Mouse (Mus musculus): ENCODE measurements around the gene Camk1g. TPM values are rescaled to one million over a fixed set of nuclear protein-coding genes. Genes with fewer than 3 reads are reported as not detected.

Camk1g gene
- polyA plus RNA-seq, 1 experiment from 2014 or later, result 38.8 TPM

DNA sequence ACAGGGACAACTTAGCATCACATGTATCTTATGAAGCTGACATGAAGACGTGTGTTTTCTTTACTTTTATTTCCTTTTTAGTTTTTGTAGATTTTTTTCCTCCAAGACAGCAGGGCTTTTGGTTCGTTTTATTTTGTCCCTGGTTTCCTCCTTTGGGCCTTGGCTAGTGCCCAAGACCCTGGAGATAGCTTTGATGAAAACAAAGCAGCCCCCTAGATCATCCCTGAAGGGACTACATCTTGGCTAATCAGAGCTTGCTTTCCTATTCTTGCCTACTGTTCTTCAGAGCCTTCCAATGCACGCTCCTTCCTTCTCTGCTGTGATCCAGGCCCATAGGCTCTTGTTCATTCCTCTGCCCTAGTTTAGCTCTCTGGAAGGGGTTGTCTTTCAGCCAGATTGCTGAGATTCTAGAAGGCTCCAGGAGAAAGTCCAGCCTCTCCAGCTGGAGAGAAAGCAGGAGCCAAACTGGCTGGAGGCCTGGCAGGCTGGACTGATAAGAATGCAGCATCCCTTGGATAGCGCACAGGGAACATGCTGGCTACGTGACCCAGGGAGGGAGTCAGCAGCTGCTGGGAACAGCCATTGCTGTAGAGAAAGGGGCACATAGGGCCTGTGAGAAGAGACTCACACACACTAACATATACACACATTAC, 54.3 kb downstream of the Camk1g start:
- peak; percentile 91 for ATAC-seq (ENCODE audit: borderline replicate concordance, extremely low read depth, low FRiP score, low TSS enrichment)
- no peak overlapping the region for H3K4me3 ChIP-seq
- 41% methylated on average over 5 of the region's 5 CpGs for WGBS
- no peak overlapping the region for H3K9ac ChIP-seq
- no peaks in the 10 kb centered on the region for H3K9me3 ChIP-seq
- H3K4me1 ChIP-seq, result peaks cover 21% of the 10 kb centered on the region
- peak overlapping the region; percentile 95 for H3K27ac ChIP-seq
- no peak overlapping the region for H3K4me2 ChIP-seq
- no peaks in the 10 kb centered on the region for H3K27me3 ChIP-seq
- no peaks in the 10 kb centered on the region for H3K36me3 ChIP-seq

DNA sequence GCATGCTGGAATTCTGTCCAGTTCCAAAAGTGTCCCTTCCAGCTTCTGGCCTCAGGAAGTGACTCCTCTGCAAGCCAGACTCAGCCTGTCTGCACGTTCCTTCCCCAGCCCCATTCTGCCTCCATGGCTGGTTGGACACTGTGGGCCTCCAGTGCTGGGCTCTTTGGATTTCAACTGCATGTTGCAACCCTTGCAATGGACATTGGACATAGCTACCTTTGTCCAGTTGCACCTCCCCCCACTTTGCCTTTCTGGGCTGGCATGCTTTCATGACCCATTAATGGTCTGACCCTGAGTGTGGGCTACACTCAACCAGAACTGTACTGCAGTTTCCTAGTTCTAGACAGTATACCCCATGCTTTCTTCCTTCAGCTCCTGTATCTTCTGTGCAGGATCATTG, 58.5 kb downstream of the Camk1g start:
- H3K36me3 ChIP-seq, result no peaks in the 10 kb centered on the region

GRCm38 (mm10) chr1:193310519-193311085, 59.5 kb downstream of the Camk1g start:
- H3K27ac ChIP-seq, result peak overlapping the region; percentile 37; the same call in 1 of the 2 replicates
- WGBS, result 86% methylated on average over 3 of the region's 3 CpGs
- H3K9me3 ChIP-seq, result no peaks in the 10 kb centered on the region
- ATAC-seq (ENCODE audit: borderline replicate concordance, extremely low read depth, low FRiP score, low TSS enrichment), result no peak
- no peak overlapping the region for H3K4me3 ChIP-seq
- no peaks in the 10 kb centered on the region for H3K36me3 ChIP-seq
- H3K9ac ChIP-seq, result no peak overlapping the region
- peaks cover 15% of the 10 kb centered on the region; the same call in 1 of the 2 replicates for H3K4me1 ChIP-seq
- no peaks in the 10 kb centered on the region for H3K27me3 ChIP-seq
- H3K4me2 ChIP-seq, result no peak overlapping the region

More for the DNA sequence above, 58.5 kb downstream of the Camk1g start:
- Histone ChIP-seq H3K9me3 (no peaks in the 10 kb centered on the region), H3K27me3 (no peaks in the 10 kb centered on the region), H3K4me1 (peaks cover 19% of the 10 kb centered on the region), H3K27ac (no peak overlapping the region), H3K9ac (no peak overlapping the region), H3K4me3 (no peak overlapping the region), H3K4me2 (no peak overlapping the region)
- WGBS, result 77% methylated on average over 1 of the region's 1 CpGs
- no peak for ATAC-seq (ENCODE audit: borderline replicate concordance, extremely low read depth, low FRiP score, low TSS enrichment)

- 27% methylated on average over 1 of the region's 1 CpGs for WGBS
- Histone ChIP-seq H3K27ac (peak overlapping the region; percentile 37; the same call in 1 of the 2 replicates), H3K36me3 (no peaks in the 10 kb centered on the region)
Measured at GRCm38 (mm10) chr1:193309785-193310518, 60.1 kb downstream of the Camk1g start.

DNA sequence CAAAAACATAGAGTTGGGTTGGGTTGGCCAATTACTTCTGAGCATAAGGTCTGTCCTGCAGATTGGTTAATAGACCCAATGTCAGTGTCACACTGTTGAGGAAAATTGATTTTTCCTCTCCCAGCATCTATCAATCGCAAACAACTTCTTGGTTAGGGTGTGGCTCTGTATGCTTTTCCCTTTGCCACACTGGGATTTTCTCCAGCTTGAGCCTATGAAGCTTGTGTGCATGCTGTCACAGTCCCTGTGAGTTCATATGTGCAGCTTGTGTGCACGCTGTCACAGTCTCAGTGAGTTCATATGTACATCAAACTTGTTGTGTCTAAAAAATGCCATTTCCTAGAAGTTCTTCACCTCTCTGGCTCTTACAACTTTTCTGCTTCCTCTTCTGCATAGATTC, 63.3 kb downstream of the Camk1g start:
- WGBS, result 88% methylated on average over 2 of the region's 2 CpGs
- Histone ChIP-seq H3K9me3 (no peaks in the 10 kb centered on the region), H3K9ac (no peak overlapping the region), H3K4me2 (no peak overlapping the region), H3K36me3 (no peaks in the 10 kb centered on the region), H3K4me1 (peaks cover 7% of the 10 kb centered on the region; the same call in 1 of the 2 replicates), H3K27me3 (no peaks in the 10 kb centered on the region), H3K4me3 (no peak overlapping the region), H3K27ac (no peak overlapping the region)
- ATAC-seq (ENCODE audit: borderline replicate concordance, extremely low read depth, low FRiP score, low TSS enrichment), result no peak

More at GRCm38 (mm10) chr1:193309785-193310518, 60.1 kb downstream of the Camk1g start:
- peaks cover 10% of the 10 kb centered on the region; the same call in 1 of the 2 replicates for H3K4me1 ChIP-seq
- no peak overlapping the region for H3K4me3 ChIP-seq
- peak; percentile 49; the same call in 1 of the 2 replicates for ATAC-seq (ENCODE audit: borderline replicate concordance, extremely low read depth, low FRiP score, low TSS enrichment)
- H3K4me2 ChIP-seq, result no peak overlapping the region
- no peaks in the 10 kb centered on the region for H3K9me3 ChIP-seq
- H3K9ac ChIP-seq, result no peak overlapping the region
- H3K27me3 ChIP-seq, result no peaks in the 10 kb centered on the region

GRCm38 (mm10) chr1:193305386-193305785, 64.7 kb downstream of the Camk1g start:
- WGBS, result 45% methylated on average over 7 of the region's 7 CpGs
- Histone ChIP-seq H3K27me3 (no peaks in the 10 kb centered on the region), H3K4me2 (no peak overlapping the region), H3K4me3 (no peak overlapping the region), H3K36me3 (no peaks in the 10 kb centered on the region), H3K9ac (no peak overlapping the region), H3K4me1 (peaks cover 17% of the 10 kb centered on the region), H3K9me3 (no peaks in the 10 kb centered on the region), H3K27ac (no peak overlapping the region)
- ATAC-seq (ENCODE audit: borderline replicate concordance, extremely low read depth, low FRiP score, low TSS enrichment), result no peak

- peak overlapping the region; percentile 50; the same call in 1 of the 2 replicates for H3K4me2 ChIP-seq
- WGBS, result 59% methylated on average over 2 of the region's 2 CpGs
- no peak overlapping the region for H3K4me3 ChIP-seq
- no peaks in the 10 kb centered on the region for H3K9me3 ChIP-seq
- no peak for ATAC-seq (ENCODE audit: borderline replicate concordance, extremely low read depth, low FRiP score, low TSS enrichment)
- no peak overlapping the region for H3K9ac ChIP-seq
- no peaks in the 10 kb centered on the region for H3K27me3 ChIP-seq
- 0 out of 2 replicates have a peak overlapping the region, but pooled peaks have one; percentile 89 for H3K27ac ChIP-seq
- H3K4me1 ChIP-seq, result peaks cover 19% of the 10 kb centered on the region
- H3K36me3 ChIP-seq, result no peaks in the 10 kb centered on the region
Measured at GRCm38 (mm10) chr1:193303096-193303495, 67.0 kb downstream of the Camk1g start.

DNA sequence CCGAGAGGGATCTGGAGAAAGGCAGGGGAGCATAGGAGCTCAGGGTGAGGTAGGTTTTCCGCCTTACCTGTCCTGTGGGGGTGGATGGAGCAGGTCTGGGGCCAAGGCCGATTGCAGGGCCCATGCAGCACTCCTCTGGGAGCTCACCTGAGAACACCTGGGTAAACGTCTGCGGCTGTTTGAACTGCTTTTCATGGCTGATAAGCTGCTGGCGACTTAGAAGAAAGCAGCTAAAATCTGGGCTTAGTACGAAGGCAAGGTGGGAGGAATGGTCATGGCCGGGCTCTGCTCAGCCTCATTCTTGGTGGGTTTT, 68.0 kb downstream of the Camk1g start:
- Histone ChIP-seq H3K27ac (peak overlapping the region; percentile 89), H3K27me3 (no peaks in the 10 kb centered on the region), H3K9me3 (no peaks in the 10 kb centered on the region), H3K9ac (peak overlapping the region; percentile 22), H3K36me3 (no peaks in the 10 kb centered on the region), H3K4me3 (peak overlapping the region; percentile 29), H3K4me1 (peaks cover 19% of the 10 kb centered on the region), H3K4me2 (peak overlapping the region; percentile 50)
- 33% methylated on average over 8 of the region's 8 CpGs for WGBS
- ATAC-seq (ENCODE audit: borderline replicate concordance, extremely low read depth, low FRiP score, low TSS enrichment), result peak; percentile 56; the same call in 1 of the 2 replicates

- H3K4me3 ChIP-seq, result peak overlapping the region; percentile 29
- ATAC-seq (ENCODE audit: borderline replicate concordance, extremely low read depth, low FRiP score, low TSS enrichment), result peak; percentile 86
- no peaks in the 10 kb centered on the region for H3K36me3 ChIP-seq
- peak overlapping the region; percentile 50 for H3K4me2 ChIP-seq
- peak overlapping the region; percentile 89 for H3K27ac ChIP-seq
- no peaks in the 10 kb centered on the region for H3K27me3 ChIP-seq
- H3K9ac ChIP-seq, result 0 out of 2 replicates have a peak overlapping the region, but pooled peaks have one; percentile 22
- WGBS, result 46% methylated on average over 6 of the region's 6 CpGs
- H3K4me1 ChIP-seq, result peaks cover 19% of the 10 kb centered on the region
- no peaks in the 10 kb centered on the region for H3K9me3 ChIP-seq
Measured at GRCm38 (mm10) chr1:193301216-193302092, 68.6 kb downstream of the Camk1g start.

- H3K27me3 ChIP-seq, result no peaks in the 10 kb centered on the region
- H3K4me1 ChIP-seq, result peaks cover 19% of the 10 kb centered on the region
- H3K4me2 ChIP-seq, result no peak overlapping the region
- no peaks in the 10 kb centered on the region for H3K9me3 ChIP-seq
- H3K36me3 ChIP-seq, result no peaks in the 10 kb centered on the region
- WGBS, result 64% methylated on average over 1 of the region's 1 CpGs
- H3K4me3 ChIP-seq, result no peak overlapping the region
- H3K9ac ChIP-seq, result no peak overlapping the region
- 0 out of 2 replicates have a peak overlapping the region, but pooled peaks have one; percentile 89 for H3K27ac ChIP-seq
- ATAC-seq (ENCODE audit: borderline replicate concordance, extremely low read depth, low FRiP score, low TSS enrichment), result no peak
Measured at GRCm38 (mm10) chr1:193299995-193300394, 70.1 kb downstream of the Camk1g start.

- Histone ChIP-seq H3K9me3 (no peaks in the 10 kb centered on the region), H3K4me2 (no peak overlapping the region), H3K36me3 (no peaks in the 10 kb centered on the region), H3K9ac (no peak overlapping the region), H3K4me3 (no peak overlapping the region), H3K27me3 (no peaks in the 10 kb centered on the region), H3K27ac (no peak overlapping the region), H3K4me1 (peaks cover 19% of the 10 kb centered on the region)
- 84% methylated on average over 3 of the region's 3 CpGs for WGBS
- ATAC-seq (ENCODE audit: borderline replicate concordance, extremely low read depth, low FRiP score, low TSS enrichment), result no peak
Measured at GRCm38 (mm10) chr1:193298141-193298765, 71.8 kb downstream of the Camk1g start.

Measured in lung, embryonic 15.5 days (tissue).